In the genomic region with DNA sequence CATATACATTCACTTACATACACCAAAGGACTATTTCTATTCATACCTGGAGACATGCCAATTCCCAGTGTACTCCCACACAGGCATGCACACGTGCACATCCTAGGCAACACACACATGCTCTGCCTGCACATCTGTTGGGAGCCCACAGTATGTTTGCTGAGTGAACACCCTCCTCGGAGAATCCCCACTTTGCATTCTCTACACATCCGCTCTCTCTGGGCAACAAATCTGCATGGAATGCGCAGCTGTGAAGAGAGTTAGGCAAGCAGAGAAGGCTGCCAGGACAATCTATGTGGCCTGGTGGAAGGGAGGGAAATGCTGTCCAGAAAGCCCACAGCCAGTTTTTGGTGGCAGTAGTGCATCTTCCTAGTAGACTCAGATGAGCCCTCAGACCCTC, we compare ENCODE assay signal across 8 mouse cellular contexts.
DNase-seq lines count a peak whose midpoint lies in the region; ATAC-seq lines count a peak whose summit lies in the region.

No protein-coding gene starts in this region.

- ATAC-seq in hindbrain, embryonic 15.5 days (ENCODE audit: low FRiP score, low read depth): peak; percentile 50

- intact Hi-C loops in heart, postnatal 25 days (cut with DNase I): loop anchor here (5.0 kb wide), 3 partner anchors 48 to 123 kb away; a partner anchor contains a TSS

- DNase-seq in heart, adult 11 months: peak; percentile 97
- DNase-seq in heart, postnatal 25 days (ENCODE audit: low spot score): no peak
- peak; percentile 12 for DNase-seq in right cerebral cortex, postnatal 14 days
- DNase-seq in right cerebral cortex, adult 2 months (ENCODE audit: low spot score in 2 of 2): no peak
- DNase-seq in kidney, adult 18-20 months: no peak
- no peak for DNase-seq in cerebellum, postnatal 25 days
- no peak for DNase-seq in adipocyte (ENCODE audit: low spot score)

- no peak overlapping the region for H3K27ac ChIP-seq in hindbrain, embryonic 15.5 days (replicated peaks)

- H3K9me3 ChIP-seq in hindbrain, embryonic 15.5 days: no peaks in the 10 kb centered on the region

- no peak overlapping the region for H3K9ac ChIP-seq in hindbrain, embryonic 15.5 days

- no peaks in the 10 kb centered on the region for H3K36me3 ChIP-seq in hindbrain, embryonic 15.5 days

- H3K27me3 ChIP-seq in hindbrain, embryonic 15.5 days: no peaks in the 10 kb centered on the region

- no peak overlapping the region for H3K4me2 ChIP-seq in hindbrain, embryonic 15.5 days

- WGBS in hindbrain, embryonic 15.5 days: 39% methylated on average over 4 of the region's 4 CpGs

- H3K4me1 ChIP-seq in hindbrain, embryonic 15.5 days (replicated peaks): peaks cover 22% of the 10 kb centered on the region

- no peak overlapping the region for H3K4me3 ChIP-seq in hindbrain, embryonic 15.5 days

Comparison
In these comparisons a context has a peak if more than half of its experiments do, and no peak if none do; other contexts are left out.
1. DNase-seq: peak in heart, adult 11 months (single experiment) and right cerebral cortex, postnatal 14 days (single experiment); none in heart, postnatal 25 days (single experiment), right cerebral cortex, adult 2 months (0 of 2), kidney, adult 18-20 months (single experiment), cerebellum, postnatal 25 days (0 of 2) and adipocyte (single experiment).